Mouse (Mus musculus) olfactory bulb, adult 2 months (tissue): Measurements from ENCODE around the gene Ephb2. TPM values are rescaled to one million over a fixed set of nuclear protein-coding genes. Genes with fewer than 3 reads are reported as not detected.

Experiments used
- H3K27ac ChIP-seq: fragments of 200-500 bp; 2 replicates; pipeline ENCODE4 v1.5.1; 2012; ENCODE audit warnings: low read depth, low read length; ENCODE audit not compliant: insufficient read depth
- H3K4me1 ChIP-seq: fragments of 200-500 bp; 2 replicates; pipeline ENCODE4 v1.6.1; 2012; ENCODE audit warnings: low read length; ENCODE audit not compliant: control insufficient read depth, insufficient read depth
- H3K4me3 ChIP-seq: fragments of 200-500 bp; 2 replicates; pipeline ENCODE4 v1.5.1; 2012; ENCODE audit warnings: mild to moderate bottlenecking, low read depth, low read length, moderate library complexity; ENCODE audit not compliant: insufficient read depth
- CTCF ChIP-seq: fragments of 200-500 bp; IDR thresholded peaks from 2 replicates; pipeline ENCODE4 v1.5.1; 2012; ENCODE audit warnings: low read depth, mild to moderate bottlenecking, low read length, moderate library complexity; ENCODE audit not compliant: insufficient read depth
- POLR2A ChIP-seq: fragments of 200-500 bp; IDR thresholded peaks from 2 replicates; pipeline ENCODE4 v1.6.1; 2012; ENCODE audit warnings: mild to moderate bottlenecking, low read depth, low read length, moderate library complexity; ENCODE audit not compliant: insufficient read depth
- WGBS: fragments of 180-500 bp; shearing (Covaris S2); methylation state at CpG from one replicate; pipeline ENCODE4 v1.1.7; 2018; 5-methylcytosine and 5-hydroxymethylcytosine counted together
- polyA plus RNA-seq: library from polyadenylated mRNA; stranded (reverse); fragments of >200 nt; gene quantifications from 2 replicates; pipeline ENCODE4 v1.2.4, GENCODE M21; 2012; ENCODE audit warnings: low replicate concordance; ENCODE audit not compliant: missing spikeins, insufficient read depth, insufficient read length

Gene Ephb2
- polyA plus RNA-seq, 1 experiment, result not detected

DNA sequence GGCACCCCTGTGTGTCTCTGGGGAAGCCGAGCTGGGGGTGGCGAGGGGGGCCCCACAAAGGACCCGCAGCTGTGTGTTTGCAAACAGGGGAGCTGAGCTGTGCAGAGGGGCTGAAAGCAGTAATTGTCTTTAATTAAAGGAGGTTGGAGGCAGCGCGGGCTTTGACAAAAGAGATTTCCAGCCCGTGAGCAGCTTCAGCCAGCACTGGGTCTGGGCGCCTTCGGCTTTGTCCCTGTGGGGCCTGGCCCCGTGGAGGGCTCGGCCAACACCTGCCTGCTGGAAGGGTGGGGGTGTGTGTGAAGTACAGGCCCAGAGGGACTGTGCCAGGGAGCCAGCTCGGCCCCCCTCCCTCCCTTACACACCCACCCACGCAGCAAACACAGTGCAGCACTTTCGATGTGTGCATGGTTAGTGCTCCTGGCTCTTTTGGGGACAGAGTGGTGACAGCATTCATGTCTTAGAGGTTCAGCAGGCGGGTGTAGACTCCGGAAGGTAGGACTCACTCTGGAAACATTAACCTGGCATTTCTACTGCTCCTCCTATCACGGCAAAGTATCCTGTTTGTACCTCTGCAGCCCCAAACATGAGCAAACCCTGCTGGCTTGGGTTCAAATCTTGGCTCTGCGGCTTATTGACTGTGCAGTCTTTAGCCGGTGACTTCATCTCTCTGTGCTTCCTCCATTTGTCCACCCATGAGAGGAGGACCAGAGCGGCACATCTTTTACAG, 85.8 kb downstream of the Ephb2 start:
- Histone ChIP-seq H3K27ac (no peak overlapping the region), H3K4me1 (peaks cover 17% of the 10 kb centered on the region)

DNA sequence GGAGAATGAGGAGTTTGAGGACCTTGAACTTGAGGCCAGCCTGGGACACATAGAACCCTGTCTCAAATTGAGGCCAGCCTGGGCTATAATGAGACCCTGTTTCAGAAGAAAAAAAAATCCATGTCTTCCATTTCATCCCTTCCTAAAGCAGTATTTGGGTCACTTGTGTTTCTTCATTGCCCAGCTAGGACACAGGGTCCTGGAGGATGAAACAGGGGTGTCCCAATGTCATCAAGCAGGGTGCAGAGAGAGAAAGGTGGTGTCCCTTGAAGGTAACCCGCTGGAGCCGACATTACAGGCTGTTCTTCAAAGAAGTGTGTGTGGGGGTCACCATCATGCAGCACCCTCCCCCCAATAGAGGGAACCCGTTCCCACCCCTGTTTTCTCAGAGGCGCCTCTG, 86.4 kb downstream of the Ephb2 start:
- Histone ChIP-seq H3K4me3 (no peak overlapping the region), H3K27ac (no peak overlapping the region), H3K4me1 (peaks cover 16% of the 10 kb centered on the region)
- 19% methylated on average over 4 of the region's 4 CpGs for WGBS
- TF ChIP-seq POLR2A, result no peak
- no peak for TF ChIP-seq CTCF

More for the DNA sequence above, 85.8 kb downstream of the Ephb2 start:
- WGBS, result 18% methylated on average over 19 of the region's 19 CpGs
- H3K4me3 ChIP-seq, result no peak overlapping the region
- TF ChIP-seq POLR2A, result no peak
- TF ChIP-seq CTCF, result no peak

- TF ChIP-seq POLR2A (no peak), CTCF (no peak)
- H3K4me1 ChIP-seq, result peaks cover 16% of the 10 kb centered on the region
- H3K27ac ChIP-seq, result no peak overlapping the region
- no peak overlapping the region for H3K4me3 ChIP-seq
- WGBS, result 89% methylated on average over 7 of the region's 7 CpGs
Measured at GRCm38 (mm10) chr4:136748842-136749392, 86.9 kb downstream of the Ephb2 start.

DNA sequence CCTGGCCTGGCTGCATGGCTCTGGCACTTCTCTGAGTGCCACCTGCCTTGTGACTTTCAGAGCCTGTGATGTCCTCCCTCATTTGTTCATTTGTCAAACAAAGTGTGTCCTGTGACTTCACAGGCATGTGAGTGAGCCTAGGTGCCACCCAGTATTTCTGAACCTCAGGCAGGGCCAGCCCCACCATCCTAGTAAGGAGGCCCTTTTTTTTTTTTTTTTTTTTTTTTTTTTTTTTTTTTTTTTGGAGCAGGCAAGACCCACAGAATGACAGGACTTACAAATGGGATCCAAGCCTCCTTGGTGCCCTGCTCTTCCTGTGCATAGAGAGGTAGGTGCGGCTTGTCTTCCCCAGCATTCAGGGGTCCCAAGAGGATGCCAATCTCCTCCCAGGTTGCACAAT, 89.3 kb downstream of the Ephb2 start:
- Histone ChIP-seq H3K27ac (no peak overlapping the region), H3K4me3 (no peak overlapping the region), H3K4me1 (peaks cover 30% of the 10 kb centered on the region)
- TF ChIP-seq CTCF (no peak), POLR2A (no peak)
- WGBS, result 89% methylated on average over 1 of the region's 1 CpGs

- 38% methylated on average over 5 of the region's 5 CpGs for WGBS
- Histone ChIP-seq H3K4me3 (no peak overlapping the region), H3K4me1 (peaks cover 14% of the 10 kb centered on the region), H3K27ac (no peak overlapping the region)
- no peak for TF ChIP-seq CTCF
- TF ChIP-seq POLR2A, result no peak
Measured at GRCm38 (mm10) chr4:136742677-136743076, 93.1 kb downstream of the Ephb2 start.

DNA sequence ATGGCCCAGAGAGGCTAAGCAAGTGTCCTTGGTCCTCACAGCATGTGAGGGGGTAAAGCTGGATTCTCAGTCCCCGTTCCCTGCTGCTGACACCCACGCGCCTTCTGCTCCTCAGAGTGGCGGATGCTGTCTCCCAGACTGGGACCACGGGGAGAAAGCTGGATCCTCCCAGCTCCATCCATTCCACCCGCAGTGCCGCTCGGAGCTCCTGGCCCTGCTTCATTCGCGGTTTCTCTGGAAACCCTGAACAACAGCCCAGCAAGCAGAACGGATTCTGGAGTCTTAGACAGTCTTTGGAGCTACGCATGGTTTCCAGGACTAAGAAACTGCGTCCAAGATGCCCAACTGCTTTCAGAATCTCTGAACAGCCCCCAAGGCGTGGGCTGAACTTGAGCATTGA, 93.9 kb downstream of the Ephb2 start:
- no peak overlapping the region for H3K27ac ChIP-seq
- peaks cover 14% of the 10 kb centered on the region for H3K4me1 ChIP-seq
- no peak overlapping the region for H3K4me3 ChIP-seq
- WGBS, result 54% methylated on average over 14 of the region's 14 CpGs
- TF ChIP-seq CTCF (no peak), POLR2A (no peak)

GRCm38 (mm10) chr4:136740963-136741362, 94.8 kb downstream of the Ephb2 start:
- WGBS, result 95% methylated on average over 5 of the region's 5 CpGs
- peaks cover 14% of the 10 kb centered on the region for H3K4me1 ChIP-seq
- TF ChIP-seq CTCF, result no peak
- TF ChIP-seq POLR2A, result no peak
- H3K4me3 ChIP-seq, result no peak overlapping the region
- H3K27ac ChIP-seq, result no peak overlapping the region

DNA sequence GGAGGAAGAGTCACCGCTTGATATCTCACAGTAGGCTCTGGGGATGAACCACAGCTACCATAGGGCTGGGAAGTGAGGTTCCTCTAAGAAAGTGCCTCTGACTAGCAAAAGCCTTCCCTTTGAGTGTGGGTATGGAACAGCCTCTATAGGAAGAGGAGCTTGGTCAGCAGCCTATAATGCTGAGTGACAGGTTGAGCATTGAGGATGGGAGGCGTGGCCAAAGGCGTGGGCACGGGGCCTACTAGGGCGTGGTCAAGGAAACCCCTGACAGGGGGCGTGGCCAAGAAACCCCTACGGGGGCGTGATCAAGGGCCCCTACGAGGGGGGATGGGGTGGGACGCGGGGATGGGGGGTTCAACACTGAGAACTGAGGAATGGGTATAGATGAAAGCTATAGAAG, 96.6 kb downstream of the Ephb2 start:
- TF ChIP-seq POLR2A, result no peak
- Histone ChIP-seq H3K4me1 (peaks cover 14% of the 10 kb centered on the region), H3K4me3 (no peak overlapping the region), H3K27ac (no peak overlapping the region)
- WGBS, result 40% methylated on average over 11 of the region's 11 CpGs

DNA sequence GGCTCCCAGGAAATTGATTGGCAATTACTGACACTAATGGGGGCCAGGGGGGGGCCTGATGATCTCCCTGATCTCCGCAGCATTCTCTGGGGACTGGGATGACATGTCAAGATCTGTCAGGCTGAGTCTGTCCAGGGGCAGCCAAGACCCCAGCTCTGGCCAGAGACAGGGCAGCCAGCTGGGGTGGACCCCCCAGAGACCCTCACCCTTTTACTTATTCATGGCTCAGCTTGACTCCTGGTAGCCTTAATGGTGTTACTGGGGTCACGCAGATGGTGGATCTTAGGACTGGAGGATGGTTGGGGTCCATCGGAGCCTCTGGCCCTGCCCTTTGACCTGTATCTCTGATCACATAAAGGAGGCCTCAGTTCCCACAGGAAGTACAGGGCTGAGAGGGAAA, 97.5 kb downstream of the Ephb2 start:
- no peak for TF ChIP-seq CTCF
- no peak for TF ChIP-seq POLR2A
- peaks cover 14% of the 10 kb centered on the region for H3K4me1 ChIP-seq
- H3K27ac ChIP-seq, result no peak overlapping the region
- H3K4me3 ChIP-seq, result no peak overlapping the region
- WGBS, result 82% methylated on average over 3 of the region's 3 CpGs
